Mouse (Mus musculus) lung, adult 2 months (tissue): ENCODE measurements around the gene Gm49387.

ENCODE experiments used
- CTCF ChIP-seq: fragments of 200-500 bp; IDR thresholded peaks from 2 replicates; pipeline ENCODE4 v1.5.1; 2011; ENCODE audit warnings: mild to moderate bottlenecking, low read length, control low read depth; ENCODE audit not compliant: insufficient read depth
- POLR2A ChIP-seq: fragments of 200-500 bp; IDR thresholded peaks from 2 replicates; pipeline ENCODE4 v1.6.1; 2011; ENCODE audit warnings: low read depth, mild to moderate bottlenecking, control low read depth, low read length, borderline replicate concordance; ENCODE audit errors: extremely low read depth

- TF ChIP-seq CTCF (no peak), POLR2A (no peak)
Measured at GRCm38 (mm10) chr14:31667741-31668140, 27.1 kb upstream of the Gm49387 start.
